Mouse (Mus musculus) G1E (cell line): Measurements from ENCODE around the gene Ablim2. TPM values are rescaled to one million over a fixed set of nuclear protein-coding genes. Genes with fewer than 3 reads are reported as not detected.
A peak's percentile ranks its signal among the peaks of the same experiment; 100 is the strongest.

Source experiments
- ATAC-seq: 2 replicates; pipeline ENCODE4 v1.8.0; 2016; ENCODE audit warnings: mild to moderate bottlenecking; ENCODE audit not compliant: insufficient number of reproducible peaks, poor library complexity, low FRiP score, severe bottlenecking; ENCODE audit errors: extremely low read depth
- DNase-seq: peaks from one replicate; pipeline ENCODE4 v3.0.0; 2012; ENCODE audit warnings: low spot score
- H3K27me3 ChIP-seq: 2 replicates; pipeline ENCODE4 v1.6.1; 2012; ENCODE audit warnings: mild to moderate bottlenecking, low read length, inconsistent platforms; ENCODE audit not compliant: insufficient read depth
- H3K36me3 ChIP-seq: replicated peaks from 2 replicates; pipeline ENCODE3; 2012; ENCODE audit warnings: mild to moderate bottlenecking, inconsistent platforms
- H3K4me1 ChIP-seq: 2 replicates; pipeline ENCODE4 v1.6.1; 2012; ENCODE audit warnings: low read depth, low read length, inconsistent platforms, mixed read lengths; ENCODE audit not compliant: insufficient read depth
- H3K4me3 ChIP-seq: 2 replicates; pipeline ENCODE4 v1.5.1; 2012; ENCODE audit warnings: low read depth, mild to moderate bottlenecking, inconsistent platforms, low read length, moderate library complexity, mixed read lengths
- H3K9me3 ChIP-seq: replicated peaks from 2 replicates; pipeline ENCODE4 v1.6.1; 2012; ENCODE audit warnings: inconsistent platforms
- CTCF ChIP-seq: IDR thresholded peaks from 2 replicates; pipeline ENCODE4 v1.5.1; 2012; ENCODE audit warnings: low read depth, low read length, inconsistent platforms, mixed read lengths
- GATA1 ChIP-seq: IDR thresholded peaks from 2 replicates; pipeline ENCODE4 v1.6.1; 2012; ENCODE audit warnings: borderline replicate concordance, low read length, inconsistent platforms, mixed read lengths
- GATA2 ChIP-seq: IDR thresholded peaks from 2 replicates; pipeline ENCODE4 v1.6.1; 2012; ENCODE audit warnings: low read depth, low read length, inconsistent platforms, borderline replicate concordance
- POLR2AphosphoS5 ChIP-seq: IDR thresholded peaks from 2 replicates; pipeline ENCODE4 v1.6.1; 2012; ENCODE audit warnings: low read depth, low read length, inconsistent platforms; ENCODE audit not compliant: insufficient replicate concordance
- TAL1 ChIP-seq: conservative IDR thresholded peaks from 2 replicates; pipeline ENCODE4 v1.6.1; 2012; ENCODE audit warnings: low read depth, low read length, inconsistent platforms, mixed read lengths
- polyA plus RNA-seq: library from polyadenylated mRNA; stranded (reverse); fragments of >175 nt; gene quantifications from 2 replicates; pipeline ENCODE4 v1.2.3, GENCODE M21; 2012
- total RNA-seq, 2 experiments: library from RNA; stranded (forward) in 1 of 2; stranded (reverse) in 1 of 2; fragments of 200-1000 nt in 1 of 2; fragments of >200 nt in 1 of 2; fragmentation: Nextera tagmentation in 1 of 2; gene quantifications; 2 replicates each; pipeline ENCODE4 v1.2.3; 2014 to 2017

Ablim2 gene
- total and polyA plus RNA-seq, 3 experiments, result 0.16 TPM; not detected in 2

- no peaks in the 10 kb centered on the region for H3K9me3 ChIP-seq
- TF ChIP-seq CTCF (no peak), POLR2AphosphoS5 (no peak), GATA1 (no peak), GATA2 (no peak), TAL1 (no peak)
- no peaks in the 10 kb centered on the region for H3K4me1 ChIP-seq
- no peak for ATAC-seq
- H3K4me3 ChIP-seq, result no peak overlapping the region
- no peaks in the 10 kb centered on the region for H3K36me3 ChIP-seq
- no peaks in the 10 kb centered on the region for H3K27me3 ChIP-seq
- DNase-seq, result no peak
Observed at GRCm38 (mm10) chr5:35751016-35751415, 6.7 kb upstream of the Ablim2 start.

DNA sequence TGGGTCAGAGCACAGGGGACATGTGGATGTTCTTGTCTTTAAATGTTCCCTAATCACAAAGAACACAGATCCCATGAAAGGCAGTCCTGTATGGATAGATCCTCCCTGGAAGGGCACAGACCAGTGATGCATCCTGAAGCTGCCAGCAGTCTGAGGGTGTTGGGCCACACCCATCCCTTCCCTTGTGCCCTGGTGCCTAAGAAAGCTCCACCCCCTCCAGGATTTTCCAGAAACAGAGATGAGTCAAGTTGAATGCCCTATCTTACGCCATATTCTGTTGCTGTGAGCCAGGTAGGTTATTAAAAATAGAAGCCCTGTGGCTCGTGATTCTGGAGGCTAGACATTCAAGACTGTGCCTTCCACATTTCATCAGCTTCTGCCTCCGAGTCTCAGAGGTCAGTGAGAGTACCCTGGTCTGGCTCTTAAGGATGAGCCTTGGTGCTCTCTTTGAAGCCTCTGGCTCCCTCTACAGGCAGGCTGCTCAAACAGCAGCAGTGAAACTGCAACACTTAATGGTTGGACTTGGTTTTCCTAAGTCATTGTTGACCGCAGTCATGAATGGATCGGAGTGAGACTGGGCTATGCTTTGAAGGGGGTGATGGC, 2.4 kb upstream of the Ablim2 start:
- H3K4me3 ChIP-seq, result no peak overlapping the region
- TF ChIP-seq GATA1, result no peak
- TF ChIP-seq TAL1, result no peak
- TF ChIP-seq POLR2AphosphoS5, result no peak
- TF ChIP-seq GATA2, result no peak
- peak; percentile 62; the same call in 1 of the 2 replicates for TF ChIP-seq CTCF
- H3K36me3 ChIP-seq, result no peaks in the 10 kb centered on the region
- peaks cover 11% of the 10 kb centered on the region; the same call in 1 of the 2 replicates for H3K27me3 ChIP-seq
- ATAC-seq, result no peak
- DNase-seq, result no peak
- no peaks in the 10 kb centered on the region for H3K4me1 ChIP-seq
- H3K9me3 ChIP-seq, result no peaks in the 10 kb centered on the region

GRCm38 (mm10) chr5:35756020-35756419, 1.7 kb upstream of the Ablim2 start:
- ATAC-seq (no peak), DNase-seq (no peak)
- no peak overlapping the region for H3K4me3 ChIP-seq
- no peak for TF ChIP-seq CTCF
- TF ChIP-seq GATA2, result no peak
- H3K4me1 ChIP-seq, result no peaks in the 10 kb centered on the region
- no peaks in the 10 kb centered on the region for H3K9me3 ChIP-seq
- no peaks in the 10 kb centered on the region for H3K36me3 ChIP-seq
- H3K27me3 ChIP-seq, result peaks cover 11% of the 10 kb centered on the region; the same call in 1 of the 2 replicates

- Histone ChIP-seq H3K27me3 (peaks cover 11% of the 10 kb centered on the region; the same call in 1 of the 2 replicates), H3K4me3 (no peak overlapping the region), H3K4me1 (no peaks in the 10 kb centered on the region), H3K36me3 (no peaks in the 10 kb centered on the region), H3K9me3 (no peaks in the 10 kb centered on the region)
- TF ChIP-seq GATA2, result no peak
- no peak for TF ChIP-seq POLR2AphosphoS5
- TF ChIP-seq GATA1, result no peak
- TF ChIP-seq TAL1, result no peak
- TF ChIP-seq CTCF, result no peak
- DNase-seq, result no peak
- ATAC-seq, result no peak
Observed at GRCm38 (mm10) chr5:35756997-35757638, 562 bp upstream of the Ablim2 start.

DNA sequence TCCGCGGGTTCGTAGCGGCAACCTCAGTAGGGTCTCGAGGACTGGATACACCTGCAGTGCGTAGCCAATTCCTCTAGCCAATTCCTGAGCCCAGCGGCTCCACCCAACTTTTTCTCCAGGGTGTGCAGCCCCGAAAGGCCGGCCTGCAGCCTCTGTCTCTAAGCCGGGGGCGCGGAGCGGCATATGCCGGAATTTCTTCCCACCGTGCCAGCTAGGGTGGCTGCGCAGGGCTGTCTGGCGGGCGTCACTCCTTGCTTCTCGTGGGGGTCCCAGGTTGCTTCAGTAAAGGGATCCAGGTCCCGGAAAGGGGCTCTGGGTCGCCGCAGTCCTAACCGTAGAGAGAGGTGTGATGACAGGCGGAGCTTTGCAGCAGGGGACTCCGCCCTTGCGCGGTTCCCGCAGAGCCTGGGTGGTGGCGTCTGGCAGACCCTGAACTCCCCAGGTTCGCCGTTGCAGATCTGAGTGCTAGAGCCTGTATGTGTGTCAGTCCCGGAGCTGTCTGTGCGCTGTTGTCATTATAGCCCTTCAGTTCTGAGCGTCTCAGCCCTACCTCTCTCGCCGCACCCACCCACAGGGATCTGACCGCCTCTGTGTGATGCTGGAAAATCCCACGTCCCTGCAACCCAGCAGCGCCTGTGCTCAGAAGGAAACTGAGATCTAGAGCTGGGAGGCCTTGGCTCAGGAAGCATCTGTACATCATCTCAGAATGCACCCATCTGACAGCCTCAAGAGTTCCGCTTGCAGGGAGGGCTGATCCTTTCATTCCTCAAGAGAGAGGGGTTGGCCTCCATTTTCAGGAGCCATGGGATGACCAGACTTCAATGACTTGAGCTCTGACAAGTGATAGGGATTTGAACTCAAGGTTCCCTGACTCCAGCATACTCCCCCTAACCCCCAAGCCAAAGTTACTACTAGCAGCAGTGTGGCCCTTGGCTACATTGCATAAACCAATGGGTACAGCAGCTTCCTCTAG, 687 bp downstream of the Ablim2 start:
- no peaks in the 10 kb centered on the region for H3K9me3 ChIP-seq
- no peak for DNase-seq
- no peak overlapping the region for H3K4me3 ChIP-seq
- TF ChIP-seq GATA2 (no peak), POLR2AphosphoS5 (no peak), GATA1 (no peak), CTCF (no peak), TAL1 (no peak)
- H3K4me1 ChIP-seq, result no peaks in the 10 kb centered on the region
- H3K27me3 ChIP-seq, result peaks cover 14% of the 10 kb centered on the region; the same call in 1 of the 2 replicates
- no peak for ATAC-seq
- H3K36me3 ChIP-seq, result no peaks in the 10 kb centered on the region

- no peaks in the 10 kb centered on the region for H3K9me3 ChIP-seq
- TF ChIP-seq TAL1 (no peak), GATA2 (no peak), GATA1 (no peak), CTCF (no peak)
- DNase-seq, result no peak
- no peaks in the 10 kb centered on the region for H3K36me3 ChIP-seq
- no peaks in the 10 kb centered on the region for H3K4me1 ChIP-seq
- no peak for ATAC-seq
- H3K27me3 ChIP-seq, result peaks cover 14% of the 10 kb centered on the region; the same call in 1 of the 2 replicates
- H3K4me3 ChIP-seq, result no peak overlapping the region
Observed at GRCm38 (mm10) chr5:35761323-35761722, 3.6 kb downstream of the Ablim2 start.
